Mouse (Mus musculus): ENCODE results near the gene Ltb4r2.

Ltb4r2 gene

GRCm38 (mm10) chr14:55737086-55737687 is 24.0 kb upstream of the Ltb4r2 start:
- no peak for DNase-seq (ENCODE audit: low read depth, low spot score)

DNA sequence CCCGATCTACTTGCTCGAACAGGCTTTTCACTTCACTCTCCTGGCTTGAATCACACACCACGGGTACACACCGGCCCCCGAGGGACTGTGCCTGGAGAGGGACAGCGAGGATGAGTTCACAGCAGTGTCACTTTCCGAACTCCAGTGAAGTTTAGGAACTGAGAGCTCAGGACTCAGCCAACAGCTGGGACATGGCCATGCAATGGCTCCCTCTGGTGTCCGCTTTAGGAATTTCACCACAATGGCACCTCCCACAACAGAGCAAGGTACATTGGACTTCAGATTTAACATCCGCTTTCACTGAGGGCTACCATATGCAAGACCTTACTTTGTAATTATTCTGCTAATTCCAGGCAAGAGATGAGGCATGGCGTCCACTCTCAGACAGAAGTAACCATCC is 17.5 kb upstream of the Ltb4r2 start:
- peak; percentile 55 for DNase-seq (ENCODE audit: low read depth, low spot score)

DNA sequence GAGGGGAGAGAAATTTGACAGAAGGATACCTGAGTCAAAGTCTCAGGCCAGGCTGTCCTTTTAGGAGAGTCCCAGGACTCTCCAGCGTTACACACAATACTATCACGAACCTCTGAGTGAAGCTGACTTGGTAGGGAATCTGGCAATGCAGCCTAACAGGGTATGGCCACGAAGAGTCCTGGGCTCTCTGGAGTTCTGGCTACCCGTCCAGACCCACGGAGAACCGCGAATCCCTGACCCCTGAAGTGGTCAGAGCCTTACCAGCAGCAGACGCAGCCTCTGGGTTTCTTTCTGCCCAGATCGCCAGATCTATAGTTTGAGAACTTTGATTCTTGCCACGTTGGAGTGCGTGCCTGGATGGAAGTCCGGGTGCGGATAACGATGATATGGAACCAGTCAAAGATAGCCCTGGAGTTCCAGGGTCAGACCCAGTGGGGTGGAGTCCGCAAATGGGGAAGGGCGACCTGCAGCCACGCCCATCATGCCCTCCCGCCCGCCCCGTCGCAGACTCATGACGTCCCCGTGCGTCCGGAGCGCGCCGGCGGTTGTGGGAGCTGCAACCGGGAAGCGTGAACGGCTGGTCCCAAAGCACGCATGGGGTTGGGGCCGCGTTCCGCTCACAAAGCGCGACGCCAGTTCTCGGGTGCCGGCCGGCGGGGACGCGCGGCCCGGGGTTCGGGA is 15.9 kb upstream of the Ltb4r2 start, which contains the start of the genes Dhrs1 and Nop9:
Gene Dhrs1 (minus strand): TSS at position 511 of the 681 bp plus-strand sequence.
Gene Nop9 (plus strand): TSS at position 514 of the 681 bp plus-strand sequence.
- peak; percentile 71 for DNase-seq (ENCODE audit: low read depth, low spot score)

DNA sequence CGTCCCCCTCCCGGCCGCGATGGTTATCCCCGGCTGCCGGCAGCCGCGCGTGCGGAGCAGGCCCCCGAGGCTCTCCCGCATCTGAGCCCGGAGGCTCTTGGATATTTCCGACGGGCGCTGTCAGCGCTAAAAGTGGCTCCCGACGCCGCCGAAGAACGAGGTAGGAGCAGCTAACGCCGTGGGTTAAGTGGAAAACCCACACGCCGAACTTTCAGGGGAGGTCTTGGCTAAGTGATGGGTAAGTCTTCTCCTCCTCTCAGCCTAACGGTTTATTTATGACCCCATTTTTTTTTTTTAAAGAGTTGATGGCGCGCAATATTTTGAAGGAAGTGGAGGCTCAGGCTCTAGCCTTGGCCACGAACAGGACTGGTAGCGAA is 15.4 kb upstream of the Ltb4r2 start:
- no peak for DNase-seq (ENCODE audit: low read depth, low spot score)

GRCm38 (mm10) chr14:55747051-55747847 is 14.0 kb upstream of the Ltb4r2 start:
- no peak for DNase-seq (ENCODE audit: low read depth, low spot score)

- DNase-seq (ENCODE audit: low read depth, low spot score), result no peak
Observed at GRCm38 (mm10) chr14:55757566-55757965, 3.7 kb upstream of the Ltb4r2 start.

GRCm38 (mm10) chr14:55758363-55758784 is 2.9 kb upstream of the Ltb4r2 start, which contains the start of gene Cideb:
Gene Cideb, minus strand, starts transcription at chr14:55758458.
- DNase-seq (ENCODE audit: low read depth, low spot score), result no peak

- DNase-seq (ENCODE audit: low read depth, low spot score), result peak; percentile 40
Observed at GRCm38 (mm10) chr14:55760156-55760555, 1.1 kb upstream of the Ltb4r2 start.

DNA sequence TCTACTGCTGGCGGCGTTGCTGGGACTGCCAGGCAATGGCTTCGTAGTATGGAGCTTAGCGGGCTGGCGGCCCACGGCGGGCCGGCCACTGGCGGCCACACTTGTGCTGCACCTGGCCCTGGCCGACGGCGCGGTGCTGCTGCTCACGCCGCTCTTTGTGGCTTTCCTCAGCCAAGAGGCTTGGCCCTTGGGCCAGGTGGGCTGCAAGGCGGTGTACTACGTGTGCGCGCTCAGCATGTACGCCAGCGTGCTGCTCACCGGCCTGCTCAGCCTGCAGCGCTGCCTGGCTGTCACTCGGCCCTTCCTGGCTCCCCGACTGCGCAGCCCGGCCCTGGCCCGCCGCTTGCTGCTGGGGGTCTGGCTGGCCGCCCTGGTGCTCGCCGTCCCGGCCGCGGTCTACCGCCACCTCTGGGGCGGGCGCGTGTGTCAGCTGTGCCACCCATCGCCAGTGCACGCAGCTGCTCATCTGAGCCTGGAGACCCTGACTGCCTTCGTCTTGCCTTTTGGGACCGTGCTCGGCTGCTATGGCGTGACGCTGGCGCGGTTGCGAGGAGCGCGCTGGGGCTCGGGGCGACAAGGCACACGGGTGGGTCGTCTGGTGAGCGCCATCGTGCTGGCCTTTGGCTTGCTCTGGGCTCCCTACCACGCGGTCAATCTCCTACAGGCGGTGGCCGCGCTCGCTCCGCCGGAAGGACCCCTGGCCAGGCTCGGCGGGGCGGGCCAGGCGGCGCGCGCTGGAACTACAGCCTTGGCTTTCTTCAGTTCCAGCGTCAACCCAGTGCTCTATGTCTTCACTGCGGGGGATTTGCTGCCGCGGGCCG is 983 bp downstream of the Ltb4r2 start:
- no peak for DNase-seq (ENCODE audit: low read depth, low spot score)

DNA sequence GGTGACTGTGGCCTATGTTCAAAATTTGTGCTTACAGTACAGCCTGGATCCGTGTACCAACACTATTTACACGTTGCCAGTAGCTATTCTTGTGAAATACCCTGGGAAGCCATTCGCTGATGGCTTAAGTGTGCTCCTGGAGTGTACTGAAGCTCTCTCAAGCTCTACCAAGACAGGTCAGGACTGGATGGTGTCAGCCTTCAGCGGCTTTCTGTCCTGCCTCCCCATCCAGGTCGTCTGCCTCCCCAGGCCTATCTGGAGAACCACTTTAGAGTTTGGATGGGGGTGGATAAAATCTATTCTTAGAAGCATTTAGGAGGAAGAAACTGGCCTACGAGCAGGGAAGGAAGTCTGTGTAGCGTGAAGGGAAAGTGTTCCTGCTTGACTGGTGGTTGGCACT is 1.9 kb downstream of the Ltb4r2 start:
- DNase-seq (ENCODE audit: low read depth, low spot score), result no peak

GRCm38 (mm10) chr14:55765696-55766095 is 4.5 kb downstream of the Ltb4r2 start, which contains the start of gene Ltb4r1:
Gene Ltb4r1, plus strand, starts transcription at chr14:55765962.
- no peak for DNase-seq (ENCODE audit: low read depth, low spot score)

DNA sequence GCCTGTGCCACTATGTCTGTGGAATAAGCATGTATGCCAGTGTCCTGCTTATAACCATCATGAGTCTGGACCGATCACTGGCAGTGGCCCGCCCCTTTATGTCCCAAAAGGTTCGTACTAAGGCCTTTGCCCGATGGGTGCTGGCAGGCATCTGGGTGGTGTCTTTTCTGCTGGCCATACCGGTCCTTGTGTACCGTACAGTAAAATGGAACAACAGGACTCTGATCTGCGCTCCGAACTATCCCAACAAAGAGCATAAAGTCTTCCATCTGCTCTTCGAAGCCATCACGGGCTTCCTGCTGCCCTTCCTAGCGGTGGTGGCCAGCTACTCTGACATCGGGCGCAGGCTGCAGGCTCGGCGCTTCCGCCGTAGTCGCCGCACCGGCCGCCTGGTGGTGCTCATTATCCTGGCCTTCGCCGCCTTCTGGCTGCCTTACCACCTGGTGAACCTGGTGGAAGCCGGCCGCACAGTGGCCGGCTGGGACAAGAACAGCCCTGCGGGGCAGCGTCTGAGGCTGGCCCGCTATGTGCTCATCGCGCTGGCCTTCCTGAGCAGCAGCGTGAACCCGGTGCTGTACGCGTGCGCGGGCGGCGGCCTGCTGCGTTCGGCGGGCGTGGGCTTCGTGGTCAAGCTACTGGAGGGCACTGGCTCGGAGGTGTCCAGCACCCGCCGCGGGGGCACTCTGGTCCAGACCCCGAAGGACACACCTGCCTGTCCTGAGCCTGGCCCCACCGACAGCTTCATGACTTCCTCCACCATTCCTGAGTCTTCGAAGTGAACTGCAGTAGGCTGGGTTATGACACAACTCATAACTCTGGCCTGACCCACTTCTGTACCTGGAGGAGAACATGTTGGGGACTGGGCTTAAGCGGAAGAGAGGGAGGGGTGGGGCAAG is 6.5 kb downstream of the Ltb4r2 start:
- DNase-seq (ENCODE audit: low read depth, low spot score), result no peak

- DNase-seq (ENCODE audit: low read depth, low spot score), result no peak
Observed at GRCm38 (mm10) chr14:55768555-55768954, 7.3 kb downstream of the Ltb4r2 start.

DNA sequence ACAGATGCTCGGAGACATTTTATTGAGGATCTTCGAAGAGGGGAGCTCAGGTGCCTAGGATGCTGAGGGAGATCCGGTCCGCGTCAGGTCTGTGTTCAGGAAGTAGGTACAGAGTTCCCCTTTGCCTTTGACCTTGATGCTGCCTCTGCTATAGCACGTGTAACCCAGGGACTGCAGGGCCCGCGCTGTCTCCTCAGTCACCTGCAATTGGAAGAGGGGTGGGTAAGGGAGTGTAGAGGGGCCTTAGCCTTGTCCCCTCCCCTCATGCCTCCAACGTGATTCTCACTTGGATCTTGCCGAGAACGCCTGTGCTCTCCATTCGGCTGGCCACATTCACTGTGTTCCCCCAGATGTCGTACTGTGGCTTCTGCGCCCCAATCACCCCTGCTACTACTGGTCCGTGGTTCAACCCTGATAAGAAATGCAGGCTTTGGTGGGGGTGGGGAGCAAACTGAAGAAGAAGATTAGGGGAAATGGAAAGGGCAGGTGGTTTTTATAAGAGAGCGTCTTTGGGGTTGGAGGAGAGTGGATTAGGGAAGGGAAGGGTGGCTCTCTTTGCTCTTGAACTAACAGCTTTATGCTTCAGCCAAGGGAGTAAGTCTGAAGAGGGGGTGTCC is 8.0 kb downstream of the Ltb4r2 start:
- DNase-seq (ENCODE audit: low read depth, low spot score), result no peak

DNA sequence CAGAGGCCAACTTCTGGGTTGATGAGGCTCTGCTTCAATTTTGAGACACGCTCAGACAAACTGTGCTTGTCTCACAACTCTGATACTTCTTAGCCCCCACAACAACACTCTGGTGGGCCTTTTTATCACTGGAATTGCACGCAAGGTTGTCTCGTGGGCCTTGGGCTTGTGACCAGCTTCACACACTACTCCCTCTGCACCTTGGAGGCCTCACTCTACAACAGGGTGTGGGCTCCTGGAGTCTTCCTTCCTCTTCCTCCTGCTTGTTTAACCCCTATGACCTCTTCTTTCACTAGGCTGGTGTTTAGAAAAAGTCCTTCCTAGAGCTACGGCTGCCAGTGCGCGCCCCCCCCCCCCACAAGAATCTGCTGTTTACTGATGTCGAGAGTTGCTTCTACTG is 15.5 kb downstream of the Ltb4r2 start:
- DNase-seq (ENCODE audit: low read depth, low spot score), result no peak

- DNase-seq (ENCODE audit: low read depth, low spot score), result no peak
Observed at GRCm38 (mm10) chr14:55777176-55777575, 15.9 kb downstream of the Ltb4r2 start.

DNA sequence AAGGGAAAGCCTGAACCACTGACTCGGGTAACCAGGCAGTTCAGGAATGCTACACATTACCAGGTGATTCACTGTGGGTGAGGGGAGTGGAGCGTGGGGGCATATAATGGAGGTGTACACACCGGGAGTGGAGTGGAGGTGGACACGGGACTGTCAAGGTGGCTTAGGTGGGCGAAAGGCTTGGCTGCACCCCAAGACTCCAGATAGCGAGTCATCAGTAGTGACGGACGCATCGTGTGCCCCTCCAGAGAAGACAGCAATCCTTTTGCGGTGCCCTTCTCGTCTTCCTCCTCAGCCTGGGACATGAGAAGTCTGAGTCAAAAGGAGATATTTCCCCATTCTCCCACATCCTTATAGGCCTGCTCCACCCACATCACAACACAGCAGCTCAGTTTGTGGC is 16.6 kb downstream of the Ltb4r2 start:
- DNase-seq (ENCODE audit: low read depth, low spot score), result no peak

DNA sequence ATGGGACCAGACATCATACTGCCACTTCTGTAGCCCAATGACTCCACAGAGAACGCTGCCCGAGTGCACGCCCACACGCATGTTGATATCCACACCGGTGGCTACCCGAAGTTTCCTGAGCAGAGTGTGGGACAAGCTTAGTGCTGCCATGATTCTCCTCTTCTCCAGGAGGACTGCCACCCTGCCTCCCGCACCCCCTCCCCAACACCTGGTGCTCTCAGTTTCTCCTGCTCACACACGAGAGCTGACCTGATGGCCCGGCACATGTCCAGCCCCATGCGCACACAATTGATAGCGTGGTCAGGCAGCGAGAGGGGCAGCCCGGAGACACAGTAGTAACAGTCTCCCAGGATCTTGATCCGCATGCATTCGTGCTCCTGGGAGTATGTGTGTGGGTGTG is 17.5 kb downstream of the Ltb4r2 start:
- no peak for DNase-seq (ENCODE audit: low read depth, low spot score)

- DNase-seq (ENCODE audit: low read depth, low spot score), result no peak
Observed at GRCm38 (mm10) chr14:55779656-55780055, 18.4 kb downstream of the Ltb4r2 start.

DNA sequence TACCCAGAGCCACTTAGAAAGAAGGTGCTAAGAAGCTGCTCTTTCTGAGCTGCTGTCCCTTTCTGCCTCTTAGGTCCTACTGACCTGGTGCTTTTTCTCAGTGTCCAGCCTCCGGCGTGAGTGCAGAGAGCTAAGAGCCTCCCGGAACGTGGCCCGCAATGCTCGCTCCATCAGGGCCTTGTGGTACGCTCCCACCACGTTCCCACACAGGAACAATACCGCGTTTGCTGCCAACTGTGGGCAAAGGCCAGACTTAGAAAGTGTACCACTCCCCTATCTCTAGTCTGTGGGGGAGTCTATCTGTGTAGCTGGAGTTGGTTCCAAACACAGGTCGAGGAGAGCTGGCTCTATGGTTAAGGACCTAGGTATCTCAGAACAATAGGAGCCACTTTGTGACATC is 19.5 kb downstream of the Ltb4r2 start:
- DNase-seq (ENCODE audit: low read depth, low spot score), result no peak

All from retina, adult 2 months (tissue).